Mouse (Mus musculus) layer of hippocampus, postnatal 36 days (tissue): Measurements from ENCODE around the gene Kdm4a. TPM values are rescaled to one million over a fixed set of nuclear protein-coding genes. Genes with fewer than 3 reads are reported as not detected.

ENCODE experiments used
- DNase-seq, 2 experiments: peaks; one replicate each; pipeline ENCODE4 v3.0.0; 2022
- microRNA-seq, 2 experiments: library from miRNA; unstranded; fragments of <30 nt; microRNA quantifications; one replicate each; pipeline ENCODE4 v1.2.0; 2021
- total RNA-seq, 2 experiments: library from RNA; stranded (reverse); gene quantifications; 2 replicates each; pipeline ENCODE4 v1.2.3; 2021

The Kdm4a gene
- total RNA-seq, 2 experiments from 2014 or later: 47.0 to 55.4 TPM

GRCm38 (mm10) chr4:118115132-118115531 lies 64.7 kb downstream of the Kdm4a start:
- DNase-seq: no peak

- DNase-seq: no peak
Observed at GRCm38 (mm10) chr4:118112601-118113000, 67.2 kb downstream of the Kdm4a start.

- no peak for DNase-seq
Observed at GRCm38 (mm10) chr4:118109649-118110048, 70.2 kb downstream of the Kdm4a start.

- DNase-seq: no peak
Observed at GRCm38 (mm10) chr4:118108779-118109178, 71.1 kb downstream of the Kdm4a start.

- no peak for DNase-seq
Observed at GRCm38 (mm10) chr4:118105256-118106053, 74.4 kb downstream of the Kdm4a start.

- no peak for DNase-seq
Observed at GRCm38 (mm10) chr4:118103280-118103830, 76.5 kb downstream of the Kdm4a start.

- no peak for DNase-seq
Observed at GRCm38 (mm10) chr4:118101497-118101896, 78.3 kb downstream of the Kdm4a start.

- no peak for DNase-seq
Observed at GRCm38 (mm10) chr4:118099637-118100364, 80.0 kb downstream of the Kdm4a start.

GRCm38 (mm10) chr4:118098571-118098970 lies 81.3 kb downstream of the Kdm4a start:
- DNase-seq: no peak

GRCm38 (mm10) chr4:118096069-118096468 lies 83.8 kb downstream of the Kdm4a start:
- DNase-seq: no peak

- no peak for DNase-seq
Observed at GRCm38 (mm10) chr4:118092784-118093457, 86.9 kb downstream of the Kdm4a start.

GRCm38 (mm10) chr4:118090449-118090848 lies 89.4 kb downstream of the Kdm4a start:
- no peak for DNase-seq

GRCm38 (mm10) chr4:118089939-118090338 lies 89.9 kb downstream of the Kdm4a start:
- peak in 1 of 2 experiments; percentile 41 for DNase-seq

GRCm38 (mm10) chr4:118088771-118089170 lies 91.1 kb downstream of the Kdm4a start:
- DNase-seq: no peak

Small RNA genes lying within 50 kb of the gene (microRNA-seq; reads per million reads assigned to microRNA genes)
- gene Mir7226: 0.60 to 0.85 reads per million in 2 experiments

Other genes with a start within 250 kb of the Kdm4a start
- 10 to 100 TPM; 43.3 to 45.3 TPM for gene St3gal3, start 45.1 kb downstream of the Kdm4a start, total RNA-seq
- gene Ptprf, start 111.4 kb upstream of the Kdm4a start, total RNA-seq: 10 to 100 TPM; 73.3 to 80.7 TPM
- gene Szt2, start 229.2 kb upstream of the Kdm4a start, total RNA-seq: 10 to 100 TPM; 35.7 to 40.8 TPM
- 10 to 100 TPM; 54.6 to 61.5 TPM for gene Med8, start 229.3 kb upstream of the Kdm4a start, total RNA-seq
- 10 to 100 TPM; 26.4 to 28.5 TPM for gene Elovl1, start 248.1 kb upstream of the Kdm4a start, total RNA-seq